Mouse (Mus musculus): ENCODE results near the gene Gm3839.
"Not testable (repeated sequence)": the region's sequence is repeated elsewhere in the genome, so short reads cannot be mapped to it uniquely, and the experiment has no call there.

Gene Gm3839

DNA sequence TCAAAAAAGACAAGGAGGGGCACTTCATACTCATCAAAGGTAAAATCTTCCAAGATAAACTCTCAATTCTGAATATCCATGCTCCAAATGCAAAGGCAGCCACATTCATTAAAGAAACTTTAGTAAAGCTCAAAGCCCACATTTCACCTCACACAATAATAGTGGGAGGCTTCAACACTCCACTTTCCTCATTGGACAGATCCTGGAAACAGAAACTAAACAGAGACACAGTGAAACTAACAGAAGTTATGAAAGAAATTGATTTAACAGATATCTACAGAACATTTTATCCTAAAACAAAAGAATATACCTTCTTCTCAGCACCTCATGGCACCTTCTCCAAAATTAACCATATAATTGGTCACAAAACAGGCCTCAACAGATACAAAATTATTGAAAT, at the start of gene Gm3839:
Gene Gm3839, minus strand, starts transcription at position 101 of the 400 bp plus-strand sequence.
- not testable (repeated sequence) for DNase-seq

DNA sequence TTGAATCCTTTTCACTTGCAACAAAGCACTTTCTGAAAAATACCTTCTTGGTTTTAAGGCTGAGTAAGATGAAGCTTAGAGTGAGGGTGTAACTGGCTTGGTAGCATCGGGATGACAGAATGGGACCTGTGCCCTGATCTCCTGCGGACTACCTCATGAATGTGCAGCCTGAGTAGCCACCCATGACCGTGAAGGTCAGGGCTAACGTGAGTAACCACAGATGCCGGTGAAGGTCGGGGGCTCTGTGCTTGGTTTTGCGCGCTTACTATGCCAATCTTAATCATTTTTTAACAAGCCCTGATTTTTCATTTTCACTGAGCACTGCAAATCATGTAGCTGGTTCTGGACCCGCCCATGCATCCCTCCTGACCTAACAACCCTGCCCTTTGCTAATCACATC, 49.1 kb upstream of the Gm3839 start:
- DNase-seq, result no peak

DNA sequence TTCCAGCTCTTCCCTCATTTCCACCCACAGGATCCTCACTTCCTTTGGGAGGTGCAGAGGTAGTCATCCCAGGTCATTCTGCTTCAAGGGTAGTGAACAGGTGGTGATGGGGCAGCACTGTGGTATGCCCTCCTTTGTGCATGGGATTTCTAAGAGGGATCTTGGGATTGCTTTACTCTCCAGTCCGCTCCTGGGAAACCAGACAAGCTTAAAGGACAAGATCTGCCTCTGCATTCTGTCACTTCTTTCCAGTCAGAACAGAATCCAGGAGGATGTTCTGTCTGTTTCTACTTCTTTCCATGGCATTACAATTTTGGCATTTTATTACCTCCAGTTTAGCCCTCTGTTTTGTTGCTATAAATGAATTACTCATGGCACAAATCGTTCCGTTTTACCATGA, 21.3 kb upstream of the Gm3839 start:
- DNase-seq, result no peak

DNA sequence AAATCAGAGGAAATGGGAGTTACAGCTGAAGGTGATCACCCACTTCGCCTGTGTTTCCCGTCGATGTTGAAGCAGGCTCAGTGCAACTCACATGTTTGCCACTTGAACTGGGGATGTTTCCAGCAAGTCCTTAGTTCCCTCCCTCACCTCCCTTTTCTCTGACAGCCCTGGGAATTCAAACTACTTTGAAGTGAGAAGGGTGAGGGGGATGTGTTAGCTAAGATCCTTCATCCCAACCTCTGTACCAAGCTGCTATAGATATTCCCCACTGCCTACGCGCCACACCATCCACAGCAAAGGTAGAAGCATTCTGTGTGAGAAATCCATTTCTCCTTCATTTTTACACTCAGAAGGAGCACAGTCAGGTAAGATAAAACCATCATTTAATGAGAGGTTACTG, 18.7 kb upstream of the Gm3839 start:
- no peak for DNase-seq

DNA sequence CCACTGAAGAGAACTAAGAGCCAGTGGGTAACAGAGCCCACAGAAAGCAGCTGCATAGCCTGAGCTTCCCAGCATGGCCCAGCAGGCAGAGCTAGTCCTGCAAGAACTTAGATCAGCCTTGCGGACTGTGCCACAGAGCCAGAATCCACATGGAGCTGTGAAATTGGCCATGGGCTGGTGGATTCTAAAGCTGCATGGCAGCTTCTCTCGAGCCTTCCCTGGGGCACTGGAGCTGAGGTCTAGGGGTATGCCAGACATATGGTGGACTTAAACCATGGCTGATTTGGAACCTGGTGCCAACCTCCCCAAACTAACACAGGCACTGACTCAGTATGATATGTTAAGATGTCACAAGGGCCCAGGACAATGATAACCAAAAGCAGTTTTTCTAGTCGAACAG, 10.4 kb downstream of the Gm3839 start:
- no peak for DNase-seq

DNA sequence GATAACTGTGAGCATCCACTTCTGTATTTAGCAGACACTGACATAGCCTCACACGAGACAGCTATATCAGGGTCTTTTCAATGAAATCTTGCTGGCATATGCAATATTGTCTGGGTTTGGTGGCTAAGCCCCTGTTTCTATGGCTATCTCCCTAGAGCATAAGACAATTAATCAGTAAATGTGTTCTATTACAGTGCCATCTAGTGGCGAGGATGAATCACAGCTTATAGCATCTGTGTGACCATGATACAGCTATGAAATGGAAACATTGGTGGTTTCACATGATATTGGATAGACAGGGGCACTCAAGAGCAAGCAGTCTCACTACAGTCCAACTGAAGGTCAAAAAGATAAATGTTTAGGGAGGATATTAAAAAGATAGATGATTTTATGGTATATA, 26.5 kb downstream of the Gm3839 start:
- DNase-seq, result no peak

DNA sequence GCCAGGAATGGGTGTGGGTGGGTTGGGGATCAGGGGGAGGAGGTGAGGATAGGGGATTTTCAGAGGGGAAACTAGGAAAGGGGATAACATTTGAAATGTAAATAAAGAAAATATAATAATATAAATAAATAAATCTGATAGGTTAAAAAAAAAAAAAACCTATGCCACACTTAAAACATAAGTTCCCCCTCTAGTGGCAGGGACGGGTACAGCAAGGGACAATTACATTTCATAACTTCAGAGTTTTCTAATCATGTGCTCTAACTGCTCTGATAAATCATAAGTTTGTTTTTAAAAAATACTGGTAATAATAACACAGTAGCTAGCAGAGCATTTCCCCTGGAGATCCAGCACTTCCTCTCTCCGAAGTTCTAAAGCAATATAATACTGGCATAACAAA, 49.4 kb downstream of the Gm3839 start:
- no peak for DNase-seq

DNA sequence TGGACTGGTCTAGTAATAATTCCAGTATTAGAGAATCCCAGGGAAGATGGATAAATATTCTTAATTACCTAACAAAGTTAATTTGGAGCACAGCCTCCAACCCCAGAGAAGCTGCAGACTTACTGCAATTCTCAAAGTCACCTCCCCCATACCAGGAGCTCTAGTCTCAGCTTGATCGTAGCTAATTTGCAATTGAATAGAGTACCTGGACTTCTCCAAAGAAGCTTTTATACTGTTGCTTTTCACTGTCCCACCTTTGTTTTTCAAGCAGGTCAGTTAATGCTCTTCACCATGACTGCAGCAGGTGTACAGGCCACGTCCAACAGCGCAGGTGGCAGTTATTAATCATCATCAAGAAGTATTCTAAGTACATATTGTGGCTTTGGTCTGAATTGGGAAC, 68.6 kb downstream of the Gm3839 start:
- not testable (repeated sequence) for DNase-seq

DNA sequence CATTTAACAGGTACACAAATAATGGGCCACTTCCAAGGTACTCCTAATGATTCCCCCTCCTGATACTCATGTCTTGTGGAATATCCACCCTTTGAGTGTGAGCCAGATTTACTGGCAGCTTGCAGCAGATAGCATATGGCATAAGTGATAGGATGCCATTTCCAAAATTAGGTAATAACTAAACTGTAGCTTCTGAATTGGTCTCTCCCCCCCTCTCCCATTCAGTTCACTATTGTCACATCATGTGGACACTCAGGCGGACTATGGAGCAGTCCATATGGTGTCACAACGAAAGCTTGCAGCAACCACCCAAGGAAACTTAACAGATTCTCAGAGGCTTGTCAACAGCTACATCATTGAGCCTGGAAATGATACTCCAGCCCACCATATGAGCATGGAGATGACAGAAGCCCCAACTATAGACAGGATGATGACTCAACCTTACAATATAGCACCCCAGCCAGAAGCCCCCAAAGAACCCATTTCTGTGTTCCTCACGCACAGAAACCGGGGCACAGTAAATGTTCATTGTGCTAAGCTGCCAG, 99.3 kb downstream of the Gm3839 start:
- DNase-seq, result no peak

DNA sequence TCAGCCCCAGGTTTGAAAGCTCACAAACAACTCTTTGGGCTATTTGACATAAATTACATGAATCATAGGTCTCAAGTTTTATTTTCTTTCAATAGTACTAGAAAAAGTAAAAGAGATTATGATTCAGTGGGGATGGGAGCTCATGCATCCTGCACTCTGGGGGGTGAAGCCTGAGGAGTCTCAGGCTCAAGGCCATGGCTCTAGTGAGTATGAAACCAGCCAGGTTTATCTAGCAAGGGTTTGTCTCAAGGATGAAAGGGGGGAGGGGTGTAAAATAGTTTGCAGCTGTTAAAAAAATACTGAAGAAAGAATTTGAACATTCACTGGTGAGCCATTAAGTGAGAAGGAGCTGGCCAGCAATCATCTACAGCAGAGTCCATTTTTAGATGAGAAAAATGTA, 108.5 kb downstream of the Gm3839 start:
- no peak for DNase-seq

DNA sequence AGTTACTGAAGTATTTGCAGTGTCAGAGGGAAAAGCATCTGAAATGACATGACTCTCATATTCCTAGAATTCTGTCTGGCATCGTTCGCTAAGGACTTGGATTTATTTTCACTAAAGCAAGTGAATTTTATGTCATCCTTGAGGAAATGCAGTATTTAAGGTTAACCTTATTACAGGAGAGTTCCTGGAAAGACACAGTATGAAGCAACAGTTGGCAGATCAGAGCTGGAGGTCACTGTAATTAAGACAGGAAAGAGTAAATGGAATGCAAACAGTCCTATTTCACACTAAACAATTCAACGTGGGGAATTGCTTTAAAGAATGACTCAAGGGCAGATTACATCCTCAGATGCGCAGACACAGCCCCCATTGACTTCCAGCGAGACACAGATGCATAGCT, 112.0 kb downstream of the Gm3839 start:
- no peak for DNase-seq

DNA sequence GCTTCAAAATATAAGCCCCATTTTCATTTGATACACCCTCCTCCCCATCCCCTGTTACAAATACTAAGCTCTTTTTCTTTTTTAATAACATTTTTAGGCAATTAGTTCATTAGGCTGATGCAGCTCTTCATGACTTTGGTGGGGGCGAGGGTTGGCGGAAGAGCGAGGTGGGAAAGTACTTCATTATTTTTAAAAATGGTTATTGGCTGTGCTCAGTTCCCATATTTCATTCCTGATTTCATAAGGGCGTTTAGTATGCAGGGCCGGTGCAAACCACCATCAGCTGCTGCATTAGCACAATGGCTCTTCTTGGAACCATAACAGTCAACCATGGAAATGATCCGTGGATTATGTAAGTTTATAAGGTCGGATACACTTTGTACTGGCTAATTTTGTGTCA, 124.4 kb downstream of the Gm3839 start:
- no peak for DNase-seq
